Mouse (Mus musculus) olfactory bulb, adult 2 months (tissue): Measurements from ENCODE around the gene Fyb.

Experiments used
- CTCF ChIP-seq: fragments of 200-500 bp; IDR thresholded peaks from 2 replicates; pipeline ENCODE4 v1.5.1; 2012; ENCODE audit warnings: low read depth, mild to moderate bottlenecking, low read length, moderate library complexity; ENCODE audit not compliant: insufficient read depth
- POLR2A ChIP-seq: fragments of 200-500 bp; IDR thresholded peaks from 2 replicates; pipeline ENCODE4 v1.6.1; 2012; ENCODE audit warnings: mild to moderate bottlenecking, low read depth, low read length, moderate library complexity; ENCODE audit not compliant: insufficient read depth

DNA sequence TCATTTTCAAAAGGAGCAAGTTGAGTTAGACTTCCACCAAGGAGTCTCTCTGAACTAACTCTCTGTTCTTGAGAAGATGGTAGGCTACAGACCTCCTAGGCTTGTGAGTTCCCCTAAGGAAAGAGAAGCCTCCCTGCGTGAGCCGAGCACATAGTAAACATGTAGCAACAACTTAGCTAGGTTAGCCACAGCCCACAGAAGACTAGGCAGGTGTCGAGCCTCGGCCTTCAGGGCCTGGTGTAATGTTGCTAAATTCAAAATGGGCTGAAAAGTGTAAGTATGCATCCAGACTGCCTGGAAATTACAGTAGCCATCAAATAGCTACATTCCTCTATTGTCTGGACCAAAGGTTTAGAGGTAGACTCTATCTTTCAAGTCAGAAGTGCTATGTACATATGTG, 79.3 kb downstream of the Fyb start:
- no peak for TF ChIP-seq POLR2A
- no peak for TF ChIP-seq CTCF
